Mouse (Mus musculus) liver, embryonic 18 days (tissue): Measurements from ENCODE around the gene Ap1g1. TPM values are rescaled to one million over a fixed set of nuclear protein-coding genes. Genes with fewer than 3 reads are reported as not detected.

Source experiments
- polyA plus RNA-seq: library from polyadenylated mRNA; depleted of rRNA; stranded (reverse); fragments of >200 nt; gene quantifications from 2 replicates; pipeline ENCODE4 v1.2.3, GENCODE M21; 2012; rRNA removed

The Ap1g1 gene
- 20.4 and 23.7 TPM in 2 replicates for polyA plus RNA-seq

GRCm38 (mm10) chr8:109778280-109778977 lies at the start of gene Ap1g1:
Gene Ap1g1, plus strand, starts transcription at chr8:109778554.

GRCm38 (mm10) chr8:109737237-109738048 lies 40.9 kb upstream of the Ap1g1 start, which contains the start of gene Atxn1l:
Gene Atxn1l, minus strand, starts transcription at chr8:109737739.

GRCm38 (mm10) chr8:109868003-109868679 lies 89.8 kb downstream of the Ap1g1 start, which contains the start of gene Phlpp2:
Gene Phlpp2, plus strand, starts transcription at chr8:109868542.

Other genes with a start within 250 kb of the Ap1g1 start
- 6.2 and 8.4 TPM in 2 replicates for gene Dhx38, start 212.7 kb upstream of the Ap1g1 start, polyA plus RNA-seq
- 2.6 and 2.7 TPM in 2 replicates for gene Txnl4b, start 212.7 kb upstream of the Ap1g1 start, polyA plus RNA-seq
- 1,566 and 1,769 TPM in 2 replicates for gene Hp, start 199.4 kb upstream of the Ap1g1 start, polyA plus RNA-seq
- 11.4 and 15.1 TPM in 2 replicates for gene Dhodh, start 169.9 kb upstream of the Ap1g1 start, polyA plus RNA-seq
- gene Pkd1l3, start 164.0 kb upstream of the Ap1g1 start, polyA plus RNA-seq = 0.54 and 0.80 TPM in 2 replicates
- gene Ist1, start 85.3 kb upstream of the Ap1g1 start, polyA plus RNA-seq = 24.7 and 26.5 TPM in 2 replicates
- gene Zfp821, start 73.0 kb upstream of the Ap1g1 start, polyA plus RNA-seq = 4.3 and 4.6 TPM in 2 replicates
- 2.6 and 3.1 TPM in 2 replicates for gene Atxn1l, start 40.8 kb upstream of the Ap1g1 start, polyA plus RNA-seq
- 4.3 and 5.0 TPM in 2 replicates for gene Phlpp2, start 90.0 kb downstream of the Ap1g1 start, polyA plus RNA-seq
- 0.58 and 0.97 TPM in 2 replicates for gene Marveld3, start 183.6 kb downstream of the Ap1g1 start, polyA plus RNA-seq
- 10.8 and 20.7 TPM in 2 replicates for gene Tat, start 211.9 kb downstream of the Ap1g1 start, polyA plus RNA-seq